Mouse (Mus musculus): ENCODE data around the gene 2410141K09Rik.
"Not testable (repeated sequence)": the region's sequence is repeated elsewhere in the genome, so short reads cannot be mapped to it uniquely, and the experiment has no call there.

2410141K09Rik gene

DNA sequence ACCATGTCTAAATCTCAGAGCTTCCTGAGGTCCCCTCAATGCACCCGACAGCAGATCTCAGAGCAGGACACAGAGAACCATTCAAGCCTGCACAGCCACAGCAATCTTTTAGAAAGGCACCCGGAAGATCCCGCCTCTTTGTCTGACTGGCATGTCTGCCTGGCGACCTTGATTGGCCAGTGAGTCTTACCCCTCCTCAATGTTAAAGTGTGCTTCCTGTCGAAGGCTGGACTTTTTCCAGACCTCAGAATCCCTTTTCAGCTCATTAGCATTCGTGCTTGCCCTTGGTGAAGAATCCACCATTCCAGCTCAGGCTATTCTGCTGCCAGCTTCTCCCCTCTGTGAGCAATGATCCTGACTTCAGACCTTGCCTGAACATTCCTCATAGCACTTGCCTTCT, at the start of gene 2410141K09Rik:
Gene 2410141K09Rik, minus strand, starts transcription at position 101 of the 400 bp plus-strand sequence.
- DNase-seq (ENCODE audit: low spot score in 2 of 2), result not testable (repeated sequence)

- DNase-seq (ENCODE audit: low spot score in 2 of 2), result not testable (repeated sequence)
Measured at GRCm38 (mm10) chr13:66426858-66427257, 14.1 kb downstream of the 2410141K09Rik start.

GRCm38 (mm10) chr13:66414962-66415361, 26.0 kb downstream of the 2410141K09Rik start:
- DNase-seq (ENCODE audit: low spot score in 2 of 2), result not testable (repeated sequence)
